Mouse (Mus musculus): ENCODE data around the gene Slc22a14.

GRCm38 (mm10) chr9:119322289-119323259, 42.8 kb downstream of the Slc22a14 start, which contains the start of gene Oxsr1:
- TF ChIP-seq CTCF (IDR thresholded peaks at IDR 0.05; ENCODE audit: low read depth, low read length) (no peak), POLR2A (IDR thresholded peaks at IDR 0.05; ENCODE audit: borderline replicate concordance, low read depth, low read length) (peak; percentile 7; the same call in 1 of the 2 replicates)

All from bone marrow macrophage, adult 2 months (primary cell).